Mouse (Mus musculus) ES-Bruce4 (cell line): Measurements from ENCODE around the gene AU041133.

Experiments used
- CTCF ChIP-seq: IDR thresholded peaks from one replicate; pipeline ENCODE4 v1.8.1; 2011; ENCODE audit warnings: low read depth, low read length
- POLR2A ChIP-seq: IDR thresholded peaks from one replicate; pipeline ENCODE4 v1.8.1; 2011; ENCODE audit warnings: low read length; ENCODE audit not compliant: insufficient read depth

DNA sequence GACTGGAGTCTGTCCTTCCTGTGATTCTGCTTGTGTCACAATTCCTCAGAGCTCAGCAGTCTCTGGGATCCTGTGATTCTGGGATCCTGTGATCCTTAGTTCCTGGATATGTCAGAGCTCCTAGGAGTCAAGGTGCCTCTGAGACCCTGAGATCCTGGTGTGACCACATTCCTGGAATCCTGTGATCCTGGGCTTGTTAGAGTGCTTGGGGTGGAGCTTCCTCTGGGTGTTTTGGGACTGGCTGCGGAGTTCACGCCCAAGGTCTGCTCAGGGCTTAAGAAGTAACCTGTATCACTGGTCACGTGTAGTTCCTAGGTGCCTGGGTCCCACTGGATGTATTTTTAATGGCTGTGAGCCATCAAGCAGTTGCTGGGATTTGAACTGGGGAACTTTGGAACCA is 10.6 kb upstream of the AU041133 start:
- TF ChIP-seq POLR2A: no peak
- no peak for TF ChIP-seq CTCF
